Mouse (Mus musculus) cerebellum, adult 2 months (tissue): ENCODE results near the gene Adgrl1.

Experiments
- CTCF ChIP-seq: fragments of 200-500 bp; IDR thresholded peaks from 2 replicates; pipeline ENCODE4 v1.5.1; 2011; ENCODE audit warnings: low read depth, mild to moderate bottlenecking, control low read depth, low read length, moderate library complexity, borderline replicate concordance; ENCODE audit not compliant: insufficient read depth
- POLR2A ChIP-seq: fragments of 200-500 bp; IDR thresholded peaks from 2 replicates; pipeline ENCODE4 v1.6.1; 2011; ENCODE audit warnings: low read length, control low read depth, borderline replicate concordance; ENCODE audit not compliant: insufficient read depth

GRCm38 (mm10) chr8:83921558-83921957 lies 21.7 kb downstream of the Adgrl1 start:
- TF ChIP-seq CTCF (peak; percentile 76; the same call in 1 of the 2 replicates), POLR2A (no peak)
